Mouse (Mus musculus): Measurements from ENCODE around the gene F930015N05Rik. TPM values are rescaled to one million over a fixed set of nuclear protein-coding genes. Genes with fewer than 3 reads are reported as not detected.

Gene F930015N05Rik
- polyA plus RNA-seq, 1 experiment from 2014 or later: 1.00 TPM

GRCm38 (mm10) chr11:64436791-64437298 lies 392 bp upstream of the F930015N05Rik start:
- H3K27ac ChIP-seq: no peak overlapping the region
- H3K9me3 ChIP-seq: no peaks in the 10 kb centered on the region
- H3K4me2 ChIP-seq: peak overlapping the region; percentile 98
- 19% methylated on average over 5 of the region's 5 CpGs for WGBS
- peak overlapping the region; percentile 63 for H3K4me3 ChIP-seq
- no peak for ATAC-seq (ENCODE audit: insufficient number of reproducible peaks, low FRiP score, low TSS enrichment, low read depth)
- no peaks in the 10 kb centered on the region for H3K36me3 ChIP-seq
- peaks cover 23% of the 10 kb centered on the region for H3K4me1 ChIP-seq
- H3K27me3 ChIP-seq: peaks cover 9% of the 10 kb centered on the region
- H3K9ac ChIP-seq: peak overlapping the region; percentile 78

GRCm38 (mm10) chr11:64435546-64436411 lies 674 bp downstream of the F930015N05Rik start:
- peak; percentile 64; the same call in 1 of the 2 replicates for ATAC-seq (ENCODE audit: insufficient number of reproducible peaks, low FRiP score, low TSS enrichment, low read depth)

DNA sequence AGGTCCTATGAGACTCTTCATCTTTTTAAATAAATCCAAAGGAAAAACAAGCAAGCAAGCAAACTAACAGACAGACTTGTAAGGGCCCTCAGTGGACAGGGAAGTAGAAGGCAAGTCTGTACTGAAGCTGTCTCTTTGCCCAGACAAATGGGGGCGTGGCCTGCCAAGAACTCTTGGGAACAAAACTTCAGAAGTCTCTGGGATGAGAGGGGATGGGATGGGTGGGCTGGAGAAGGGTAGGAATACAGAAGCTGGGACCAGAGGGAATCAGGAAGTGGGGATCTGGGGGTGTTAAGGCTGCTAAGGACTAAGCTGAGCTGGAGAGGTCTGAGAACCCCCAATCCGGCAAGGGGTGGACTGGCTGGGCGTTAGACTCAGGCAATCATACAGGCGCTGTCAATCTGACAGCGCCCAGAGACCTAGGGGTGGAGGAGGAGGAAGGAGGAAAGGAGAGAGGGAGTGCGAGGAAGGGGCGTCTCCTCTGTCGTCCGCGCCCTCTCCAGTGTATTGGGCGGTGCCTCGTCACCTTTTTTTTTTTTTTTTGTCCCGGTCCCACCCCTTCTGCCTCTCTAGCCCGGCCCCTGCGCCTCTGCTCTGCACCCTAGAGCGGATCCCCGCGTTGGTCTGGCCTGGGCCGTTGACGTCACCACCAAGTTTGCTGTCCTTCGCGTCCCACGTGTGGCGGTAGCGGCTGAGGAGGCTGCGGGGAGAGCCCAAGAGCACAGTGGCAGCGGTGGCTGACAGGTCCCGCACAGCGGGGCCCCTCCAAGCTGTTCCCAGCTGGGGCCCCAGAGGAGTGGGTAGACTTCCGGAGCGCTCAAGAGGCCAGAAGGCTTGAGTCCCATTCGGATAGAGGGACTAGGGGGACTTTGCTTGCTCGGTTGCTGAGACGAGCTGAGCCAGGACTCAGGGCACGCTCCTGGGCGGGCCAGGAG lies 1.6 kb downstream of the F930015N05Rik start, which contains the start of gene Hs3st3a1:
TSS of gene Hs3st3a1 (plus strand) at position 722 of the 935 bp plus-strand sequence.
- Histone ChIP-seq H3K27ac (peak within 1 kb of the TSS; percentile 87), H3K27me3 (peaks cover 9% of the 10 kb centered on the region), H3K4me1 (peaks cover 23% of the 10 kb centered on the region), H3K4me3 (peak within 1 kb of the TSS; percentile 63), H3K9ac (peak within 1 kb of the TSS; percentile 78), H3K9me3 (no peaks in the 10 kb centered on the region), H3K36me3 (no peaks in the 10 kb centered on the region), H3K4me2 (peak within 1 kb of the TSS; percentile 98)
- under 1% methylated on average over 35 of the region's 36 CpGs for WGBS
- peak; percentile 88 for ATAC-seq (ENCODE audit: insufficient number of reproducible peaks, low FRiP score, low TSS enrichment, low read depth)

More at GRCm38 (mm10) chr11:64435546-64436411, 674 bp downstream of the F930015N05Rik start:
- Histone ChIP-seq H3K27ac (peak overlapping the region; percentile 87), H3K4me1 (peaks cover 23% of the 10 kb centered on the region), H3K9ac (peak overlapping the region; percentile 78), H3K4me2 (peak overlapping the region; percentile 98), H3K4me3 (peak overlapping the region; percentile 63), H3K27me3 (peaks cover 9% of the 10 kb centered on the region), H3K36me3 (no peaks in the 10 kb centered on the region), H3K9me3 (no peaks in the 10 kb centered on the region)
- under 1% methylated on average over 80 of the region's 81 CpGs for WGBS

DNA sequence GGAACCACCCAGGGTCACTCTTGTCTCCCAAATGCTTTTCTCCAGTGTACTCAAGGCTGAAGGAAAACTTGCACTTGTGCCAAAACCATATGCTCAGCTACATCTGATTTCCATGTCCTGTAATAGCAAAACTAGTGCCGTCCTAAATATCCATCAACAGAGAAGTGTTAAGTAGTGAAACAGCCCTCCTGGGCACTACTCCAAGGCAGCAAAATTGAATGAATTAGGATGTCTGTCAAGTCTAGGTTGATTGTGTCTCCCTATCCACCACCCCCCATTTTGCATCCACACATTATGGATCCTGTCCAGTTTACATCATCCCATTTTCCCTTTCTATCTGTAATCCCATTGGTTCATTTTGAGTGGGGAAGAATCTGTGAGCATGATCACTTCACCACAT lies 17.5 kb downstream of the F930015N05Rik start:
- no peaks in the 10 kb centered on the region for H3K4me1 ChIP-seq
- H3K27ac ChIP-seq: no peak overlapping the region
- H3K9ac ChIP-seq: no peak overlapping the region
- H3K27me3 ChIP-seq: no peaks in the 10 kb centered on the region
- H3K36me3 ChIP-seq: no peaks in the 10 kb centered on the region
- no peak overlapping the region for H3K4me2 ChIP-seq
- no peaks in the 10 kb centered on the region for H3K9me3 ChIP-seq
- no peak overlapping the region for H3K4me3 ChIP-seq
- ATAC-seq (ENCODE audit: insufficient number of reproducible peaks, low FRiP score, low TSS enrichment, low read depth): no peak
- WGBS: 41% methylated on average over 1 of the region's 1 CpGs

DNA sequence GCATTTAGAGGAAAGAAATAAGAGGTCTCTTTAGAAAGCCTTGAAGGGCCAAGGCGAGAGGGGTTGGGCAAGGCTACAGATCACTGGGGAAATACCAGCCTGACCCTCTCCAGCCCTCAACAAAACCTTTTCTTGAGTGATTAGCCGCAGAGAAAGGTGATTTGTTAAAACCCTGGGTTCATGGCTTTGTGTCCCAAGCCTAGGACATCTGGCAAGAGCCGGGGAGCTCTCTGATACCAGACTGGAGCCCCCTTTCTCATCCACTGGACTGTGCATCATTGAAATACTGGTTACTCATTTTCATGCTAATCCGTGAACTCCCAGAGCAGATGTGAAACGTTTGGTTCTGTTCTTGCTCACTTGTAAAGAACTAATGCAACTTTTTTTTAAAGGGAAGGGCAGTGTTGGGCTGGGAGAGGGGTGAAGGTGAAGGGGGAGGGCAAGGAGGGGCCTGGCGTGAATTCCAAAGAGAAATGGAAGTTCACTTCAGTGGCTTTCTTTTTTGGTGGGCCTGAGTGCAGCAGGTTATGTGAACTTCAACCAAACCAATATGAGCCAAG lies 35.8 kb downstream of the F930015N05Rik start:
- H3K4me3 ChIP-seq: no peak overlapping the region
- 67% methylated on average over 6 of the region's 6 CpGs for WGBS
- H3K9ac ChIP-seq: no peak overlapping the region
- no peak for ATAC-seq (ENCODE audit: insufficient number of reproducible peaks, low FRiP score, low TSS enrichment, low read depth)
- peaks cover 6% of the 10 kb centered on the region; the same call in 1 of the 2 replicates for H3K4me1 ChIP-seq
- H3K27ac ChIP-seq: no peak overlapping the region
- H3K9me3 ChIP-seq: no peaks in the 10 kb centered on the region
- no peak overlapping the region for H3K4me2 ChIP-seq
- 0 out of 2 replicates have a peak, but pooled peaks cover 7% of the 10 kb centered on the region for H3K27me3 ChIP-seq
- no peaks in the 10 kb centered on the region for H3K36me3 ChIP-seq

DNA sequence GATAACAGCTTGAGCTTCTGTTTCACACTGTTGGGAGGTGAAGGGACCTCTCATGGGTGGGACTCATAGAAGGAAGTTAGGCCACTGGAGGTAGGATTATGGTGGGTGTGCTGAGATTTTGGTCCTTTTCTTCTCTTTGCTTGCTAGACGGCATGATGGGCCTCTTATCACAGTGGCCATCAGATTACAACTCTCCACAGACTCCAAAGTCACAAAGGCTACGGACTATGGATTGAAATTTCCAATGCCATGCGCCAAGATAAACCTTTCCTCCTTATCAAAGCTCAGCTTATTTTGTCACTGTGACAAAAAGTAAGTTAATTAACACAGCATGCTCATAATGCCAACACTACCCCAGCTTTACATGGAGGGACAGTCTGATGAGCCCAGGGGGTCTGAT lies 38.8 kb downstream of the F930015N05Rik start:
- no peak overlapping the region for H3K9ac ChIP-seq
- 86% methylated on average over 3 of the region's 3 CpGs for WGBS
- no peaks in the 10 kb centered on the region for H3K9me3 ChIP-seq
- H3K4me3 ChIP-seq: no peak overlapping the region
- peaks cover 6% of the 10 kb centered on the region; the same call in 1 of the 2 replicates for H3K4me1 ChIP-seq
- 0 out of 2 replicates have a peak, but pooled peaks cover 7% of the 10 kb centered on the region for H3K27me3 ChIP-seq
- H3K4me2 ChIP-seq: no peak overlapping the region
- no peaks in the 10 kb centered on the region for H3K36me3 ChIP-seq
- no peak for ATAC-seq (ENCODE audit: insufficient number of reproducible peaks, low FRiP score, low TSS enrichment, low read depth)
- H3K27ac ChIP-seq: no peak overlapping the region

- Histone ChIP-seq H3K27me3 (0 out of 2 replicates have a peak, but pooled peaks cover 7% of the 10 kb centered on the region), H3K27ac (no peak overlapping the region), H3K4me2 (no peak overlapping the region), H3K4me3 (no peak overlapping the region), H3K9ac (no peak overlapping the region), H3K4me1 (peaks cover 6% of the 10 kb centered on the region; the same call in 1 of the 2 replicates), H3K9me3 (no peaks in the 10 kb centered on the region), H3K36me3 (no peaks in the 10 kb centered on the region)
- 66% methylated on average over 6 of the region's 6 CpGs for WGBS
- no peak for ATAC-seq (ENCODE audit: insufficient number of reproducible peaks, low FRiP score, low TSS enrichment, low read depth)
Observed at GRCm38 (mm10) chr11:64396949-64397348, 39.5 kb downstream of the F930015N05Rik start.

GRCm38 (mm10) chr11:64396331-64396881 lies 40.0 kb downstream of the F930015N05Rik start:
- H3K9ac ChIP-seq: no peak overlapping the region
- WGBS: 18% methylated on average over 7 of the region's 7 CpGs
- ATAC-seq (ENCODE audit: insufficient number of reproducible peaks, low FRiP score, low TSS enrichment, low read depth): no peak
- H3K4me2 ChIP-seq: no peak overlapping the region; the same call in 1 of the 2 replicates
- no peaks in the 10 kb centered on the region for H3K36me3 ChIP-seq
- 0 out of 2 replicates have a peak, but pooled peaks cover 7% of the 10 kb centered on the region for H3K27me3 ChIP-seq
- no peak overlapping the region for H3K4me3 ChIP-seq
- no peaks in the 10 kb centered on the region for H3K9me3 ChIP-seq
- no peak overlapping the region for H3K27ac ChIP-seq
- peaks cover 6% of the 10 kb centered on the region; the same call in 1 of the 2 replicates for H3K4me1 ChIP-seq

DNA sequence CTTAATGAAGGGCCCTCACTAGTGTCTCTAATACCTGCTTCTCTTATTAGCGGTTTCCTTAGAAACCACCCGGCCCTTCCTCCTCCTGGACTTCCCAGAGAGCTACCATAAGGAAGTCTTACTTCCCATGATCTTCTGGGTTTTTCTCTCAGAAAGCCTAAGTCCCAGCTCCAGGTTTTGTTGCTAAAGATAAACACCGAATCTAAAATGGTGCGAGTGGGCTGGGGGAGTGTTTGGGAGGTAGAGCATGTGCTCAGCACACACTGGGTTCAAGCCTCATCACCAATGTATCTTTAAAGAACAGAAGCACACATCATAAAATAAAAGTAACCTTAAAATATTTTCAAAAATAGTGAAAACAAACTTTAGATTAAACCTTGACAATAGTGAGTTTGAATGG lies 50.1 kb downstream of the F930015N05Rik start:
- Histone ChIP-seq H3K27ac (no peak overlapping the region), H3K4me3 (no peak overlapping the region), H3K9me3 (no peaks in the 10 kb centered on the region), H3K4me1 (no peaks in the 10 kb centered on the region), H3K36me3 (no peaks in the 10 kb centered on the region), H3K9ac (no peak overlapping the region), H3K4me2 (no peak overlapping the region), H3K27me3 (no peaks in the 10 kb centered on the region)
- 93% methylated on average over 4 of the region's 4 CpGs for WGBS
- ATAC-seq (ENCODE audit: insufficient number of reproducible peaks, low FRiP score, low TSS enrichment, low read depth): no peak

Data from limb, embryonic 15.5 days (tissue).